Mouse (Mus musculus): ENCODE measurements at regions not wholly inside any gene's neighbourhood (a gene's known extent, or its start where the extent isn't known, plus 50 kb on each side); places are given as distances from the start of the nearest gene placed in this dataset.

DNA sequence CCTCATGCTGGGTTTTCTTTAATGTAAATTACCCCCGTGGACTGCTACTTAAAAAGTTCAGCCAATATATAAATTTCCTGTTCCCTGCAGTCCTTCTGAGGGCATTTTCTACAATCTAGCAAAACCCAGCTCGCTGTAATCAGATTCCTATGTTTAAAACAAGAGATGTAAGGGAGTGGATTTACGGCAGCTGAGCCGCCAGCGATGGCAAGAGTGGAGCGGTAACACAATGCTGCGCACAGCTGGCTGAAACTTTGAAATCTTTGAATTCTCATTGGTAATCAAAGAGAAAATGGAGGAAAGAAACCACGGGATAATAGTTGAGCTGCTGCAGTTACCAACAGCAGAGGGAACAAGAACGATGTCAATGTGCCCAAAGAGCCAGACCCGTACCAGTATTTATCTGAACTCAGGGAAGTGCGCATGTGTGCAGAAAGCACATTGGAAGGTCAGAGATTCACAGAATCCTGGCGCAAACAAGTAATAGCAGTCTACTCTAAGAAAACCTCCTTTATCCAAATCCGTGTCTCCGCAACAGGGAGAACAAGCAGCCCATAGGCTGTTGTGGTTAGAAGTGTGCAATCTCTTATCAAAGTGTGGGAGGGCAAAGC is 376.4 kb downstream of the Ostf1 start:
- no peak for TF ChIP-seq POLR2A (IDR thresholded peaks at IDR 0.05; ENCODE audit: borderline replicate concordance, extremely low read depth, insufficient read depth, insufficient read length, poor library complexity, severe bottlenecking)
- no peak for TF ChIP-seq CTCF (IDR thresholded peaks at IDR 0.05; ENCODE audit: borderline replicate concordance, extremely low read depth, insufficient read depth, insufficient read length)

All from brain, embryonic 14.5 days (tissue).